Mouse (Mus musculus) cortical plate, adult 2 months (tissue): ENCODE measurements around the gene Naa80.

Source experiments
- CTCF ChIP-seq: fragments of 200-500 bp; IDR thresholded peaks from 2 replicates; pipeline ENCODE4 v1.5.1; 2011; ENCODE audit warnings: mild to moderate bottlenecking, control low read depth, low read length; ENCODE audit not compliant: insufficient read depth; ENCODE audit errors: extremely low read depth
- POLR2A ChIP-seq: fragments of 200-500 bp; IDR thresholded peaks from 2 replicates; pipeline ENCODE4 v1.6.1; 2011; ENCODE audit warnings: mild to moderate bottlenecking, low read length, control low read depth; ENCODE audit not compliant: insufficient read depth; ENCODE audit errors: extremely low read depth

- TF ChIP-seq CTCF (no peak), POLR2A (no peak)
These were observed 2.9 kb downstream of the Naa80 start for GRCm38 (mm10) chr9:107581584-107581983.
